Mouse (Mus musculus): ENCODE results near the gene Syp.
A peak's percentile ranks its signal among the peaks of the same experiment; 100 is the strongest.

Gene Syp

GRCm38 (mm10) chrX:7638401-7639091 lies at the start of gene Syp:
Gene Syp, plus strand, starts transcription at chrX:7638471.
- DNase-seq (ENCODE audit: low spot score) = peak; percentile 31

DNA sequence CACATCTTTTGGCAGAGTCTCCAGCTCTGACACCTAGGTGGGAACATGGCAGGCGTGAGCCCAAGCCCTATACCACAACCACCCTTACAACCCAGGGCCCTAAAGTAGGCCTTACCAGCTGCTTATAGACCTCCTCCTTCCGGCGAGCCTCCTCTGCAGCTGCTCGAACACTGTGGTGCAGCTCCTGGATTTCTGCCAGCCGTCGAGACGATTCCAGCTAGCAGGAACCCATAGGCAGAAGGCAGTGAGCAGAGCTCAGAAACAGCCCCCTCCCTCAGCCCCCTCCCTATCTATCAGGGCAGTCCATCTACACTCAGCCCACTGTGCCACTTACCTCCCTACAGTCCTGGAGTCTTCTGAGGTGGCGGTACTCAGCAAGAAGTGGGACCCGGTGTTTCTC lies 42.9 kb upstream of the Syp start:
- DNase-seq (ENCODE audit: low spot score) = no peak

DNA sequence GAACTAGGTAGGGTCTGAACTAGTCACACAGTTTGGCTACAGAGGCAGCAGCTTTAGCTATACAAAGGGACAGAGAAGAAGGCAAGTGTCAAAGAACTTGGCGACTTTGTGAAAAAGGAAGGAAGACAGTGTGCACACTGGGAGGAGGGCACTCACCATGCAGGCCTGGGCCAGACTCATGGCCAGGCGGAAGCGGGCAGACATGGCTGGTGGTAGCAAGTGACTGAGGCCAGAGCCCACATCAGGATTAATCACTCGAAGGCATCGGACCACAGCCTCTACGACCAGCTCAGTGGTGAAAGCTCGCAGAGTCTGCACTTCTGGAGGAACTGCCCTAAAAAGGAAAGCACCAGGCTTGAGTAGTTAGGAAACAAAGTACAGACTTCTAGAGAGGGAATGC lies 34.3 kb upstream of the Syp start:
- no peak for DNase-seq (ENCODE audit: low spot score)

DNA sequence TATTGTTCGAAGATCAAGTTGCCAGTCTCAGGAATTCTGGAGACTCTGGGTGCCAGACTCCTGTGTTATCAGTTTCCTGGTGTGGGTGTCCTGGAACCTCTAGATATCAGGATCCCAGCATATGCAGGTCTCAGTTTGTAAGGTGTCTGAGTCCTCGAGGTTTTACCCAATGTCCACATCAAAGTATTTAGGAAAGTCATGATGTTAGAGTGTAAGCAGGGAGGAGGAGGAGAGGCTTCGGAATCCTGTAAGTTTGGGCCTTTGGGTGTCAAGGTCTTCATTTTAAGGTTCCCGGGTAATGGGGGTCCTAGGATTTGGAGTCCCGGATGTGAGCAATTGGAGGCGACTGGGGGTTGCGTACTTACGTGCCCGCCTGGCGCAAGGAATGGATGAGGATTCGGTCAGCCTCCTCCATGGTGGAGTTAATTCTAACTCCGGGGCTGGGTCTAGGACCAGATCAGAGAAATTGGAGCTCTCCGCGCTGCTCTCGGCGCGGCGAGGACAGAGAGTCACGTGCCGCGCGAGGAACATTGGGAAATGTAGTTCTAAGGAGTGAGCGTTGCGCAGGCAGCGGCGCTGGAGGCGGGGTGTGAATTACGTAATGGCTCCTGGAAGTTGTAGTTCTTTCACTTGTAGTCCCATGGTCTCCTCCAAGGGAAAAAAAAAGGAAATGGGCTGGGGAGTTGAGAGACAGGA lies 33.2 kb upstream of the Syp start, which contains the start of gene Ccdc22:
Ccdc22 (minus strand) TSS at position 639 of the 696 bp plus-strand sequence.
- DNase-seq (ENCODE audit: low spot score) = peak; percentile 55

DNA sequence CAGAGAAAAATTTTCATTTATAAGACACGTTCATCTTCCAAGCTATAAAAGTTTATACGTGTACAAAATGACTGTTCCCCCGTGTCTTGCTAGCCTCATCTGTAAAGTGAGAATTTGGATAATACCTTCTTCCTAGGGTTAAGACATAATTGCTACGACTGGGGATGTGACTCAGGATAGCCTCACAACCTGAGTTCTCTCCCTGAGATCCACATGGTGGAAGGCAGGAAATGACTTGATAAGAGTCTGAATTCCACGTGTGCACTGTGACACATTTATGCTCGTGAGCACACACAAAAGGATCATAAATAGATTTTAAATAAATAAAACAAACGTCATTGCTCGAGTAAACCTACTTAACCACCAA lies 32.7 kb upstream of the Syp start:
- no peak for DNase-seq (ENCODE audit: low spot score)

GRCm38 (mm10) chrX:7606783-7607182 lies 31.5 kb upstream of the Syp start, which contains the start of gene Cacna1f:
Gene Cacna1f, plus strand, starts transcription at chrX:7607083.
- DNase-seq (ENCODE audit: low spot score) = no peak

- no peak for DNase-seq (ENCODE audit: low spot score)
Observed at GRCm38 (mm10) chrX:7610035-7610434, 28.2 kb upstream of the Syp start.

DNA sequence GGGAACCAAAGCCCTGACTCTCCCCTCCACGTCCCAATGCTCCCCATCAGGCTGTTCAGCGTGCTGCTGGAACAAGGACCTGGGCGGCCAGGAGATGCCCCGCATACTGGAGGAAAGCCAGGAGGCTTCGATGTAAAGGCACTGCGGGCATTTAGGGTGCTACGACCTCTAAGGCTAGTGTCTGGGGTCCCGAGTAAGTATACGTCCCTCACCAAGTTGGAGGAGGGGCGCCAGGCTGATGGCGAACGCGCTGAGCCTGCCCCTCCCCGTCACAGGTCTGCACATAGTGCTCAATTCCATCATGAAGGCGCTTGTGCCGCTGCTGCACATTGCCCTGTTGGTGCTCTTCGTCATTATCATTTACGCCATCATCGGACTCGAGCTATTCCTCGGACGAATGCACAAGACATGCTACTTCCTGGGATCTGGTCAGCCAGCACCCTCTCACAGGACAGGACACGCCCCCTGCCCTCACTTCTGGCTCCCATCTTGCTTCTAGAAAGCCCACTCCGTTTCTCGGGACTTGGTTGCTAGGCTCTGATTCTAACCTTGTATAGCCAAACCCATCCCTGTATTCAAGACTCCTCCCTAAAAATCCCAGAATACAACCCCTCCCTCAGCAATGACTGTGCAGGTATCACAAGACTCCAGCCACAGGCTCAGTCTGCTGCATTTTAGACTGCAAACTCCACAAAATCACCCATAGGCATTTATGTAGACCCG lies 27.6 kb upstream of the Syp start:
- no peak for DNase-seq (ENCODE audit: low spot score)

- no peak for DNase-seq (ENCODE audit: low spot score)
Observed at GRCm38 (mm10) chrX:7617889-7618551, 20.3 kb upstream of the Syp start.

DNA sequence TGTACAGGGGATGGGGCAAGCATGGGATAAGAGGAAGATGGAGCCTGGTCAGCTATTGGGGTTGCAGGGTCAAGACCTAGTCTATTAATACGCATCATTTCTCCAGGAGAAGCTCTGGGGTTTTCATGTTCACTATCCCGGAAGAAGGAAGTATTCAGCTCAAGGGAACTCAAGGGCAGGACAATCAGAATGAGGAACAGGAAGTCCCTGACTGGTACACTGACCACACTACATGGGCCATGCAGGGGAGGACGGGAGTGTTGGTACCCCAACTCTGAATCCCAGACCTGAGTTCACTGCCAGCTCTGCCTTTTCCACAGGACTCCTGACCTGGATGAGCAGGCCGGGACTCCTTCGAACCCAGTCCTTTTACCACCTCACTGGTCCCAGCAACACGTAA lies 5.7 kb upstream of the Syp start:
- DNase-seq (ENCODE audit: low spot score) = no peak

DNA sequence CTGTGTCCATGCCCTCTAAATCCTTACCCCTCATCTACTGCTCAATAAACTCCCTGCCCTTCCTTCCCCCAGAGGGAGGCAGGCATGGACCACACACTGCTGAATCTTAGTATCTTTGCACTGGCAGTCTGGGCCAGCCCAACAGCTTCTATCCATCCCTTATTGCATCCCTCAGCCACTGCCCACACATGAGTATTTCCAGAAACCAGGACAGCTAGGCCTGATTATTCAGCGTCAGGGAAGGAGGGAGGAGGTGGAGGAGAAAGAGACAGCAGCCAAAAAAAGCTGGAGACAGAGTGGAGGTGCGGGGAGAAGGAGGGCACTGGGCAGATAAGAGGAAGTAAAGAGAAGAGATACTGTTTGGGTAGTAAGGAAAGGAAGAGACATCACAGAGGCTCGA lies 3.2 kb upstream of the Syp start:
- DNase-seq (ENCODE audit: low spot score) = no peak

DNA sequence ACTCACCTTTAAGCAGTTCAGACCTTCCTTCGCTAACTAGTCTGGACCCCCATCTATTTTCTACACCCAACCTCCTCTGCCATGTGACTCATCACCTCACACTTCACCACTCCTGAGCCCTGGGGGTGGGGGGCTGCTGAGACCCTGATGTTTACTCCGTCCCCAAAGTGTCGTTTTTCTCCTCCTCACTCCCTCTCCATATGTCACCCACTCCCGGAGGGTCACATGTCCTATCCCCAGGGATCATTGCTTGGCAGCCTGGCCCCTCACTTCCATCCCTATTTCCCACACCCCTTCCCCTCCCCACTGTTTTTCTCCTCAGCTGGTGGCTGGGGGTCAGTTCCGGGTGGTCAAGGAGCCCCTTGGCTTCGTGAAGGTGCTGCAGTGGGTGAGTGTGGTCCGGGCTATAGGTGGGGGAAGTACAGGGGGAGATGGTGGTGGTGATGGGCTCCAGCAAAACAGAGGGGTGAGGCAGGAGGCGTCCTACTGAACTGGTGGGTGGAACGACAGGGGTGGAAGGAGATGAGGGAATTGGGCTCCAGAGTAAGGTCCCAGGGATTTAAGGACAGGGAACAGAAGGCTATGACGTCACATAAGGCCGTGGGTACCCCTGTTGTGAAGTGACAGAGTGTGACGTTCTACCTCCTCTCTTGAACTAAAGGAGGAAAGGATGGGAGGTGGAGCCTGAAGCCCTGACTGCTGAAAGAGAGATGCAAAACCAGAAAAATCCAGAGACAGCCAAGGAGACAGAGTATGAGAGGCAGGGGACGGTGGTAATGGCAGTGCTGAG lies 1.5 kb downstream of the Syp start:
- DNase-seq (ENCODE audit: low spot score) = no peak

DNA sequence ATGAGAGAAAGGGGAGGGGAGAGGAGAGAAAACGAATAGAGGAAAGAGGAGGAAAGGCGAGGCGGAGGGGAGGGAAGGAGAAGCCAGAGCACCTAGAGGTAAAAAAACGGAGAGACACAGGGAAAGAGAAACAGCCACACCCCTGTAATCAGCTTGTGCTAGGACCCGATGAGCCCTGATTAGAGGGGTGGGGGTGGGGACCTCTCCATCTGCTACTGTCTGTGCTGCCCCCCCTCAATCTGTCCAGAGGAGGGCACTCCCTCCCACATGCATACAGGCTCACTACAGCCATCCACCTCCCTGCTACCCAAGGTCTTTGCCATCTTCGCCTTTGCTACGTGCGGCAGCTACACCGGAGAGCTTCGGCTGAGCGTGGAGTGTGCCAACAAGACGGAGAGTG lies 2.5 kb downstream of the Syp start:
- DNase-seq (ENCODE audit: low spot score) = no peak

- DNase-seq (ENCODE audit: low spot score) = peak; percentile 71
Observed at GRCm38 (mm10) chrX:7645349-7645748, 7.1 kb downstream of the Syp start.

DNA sequence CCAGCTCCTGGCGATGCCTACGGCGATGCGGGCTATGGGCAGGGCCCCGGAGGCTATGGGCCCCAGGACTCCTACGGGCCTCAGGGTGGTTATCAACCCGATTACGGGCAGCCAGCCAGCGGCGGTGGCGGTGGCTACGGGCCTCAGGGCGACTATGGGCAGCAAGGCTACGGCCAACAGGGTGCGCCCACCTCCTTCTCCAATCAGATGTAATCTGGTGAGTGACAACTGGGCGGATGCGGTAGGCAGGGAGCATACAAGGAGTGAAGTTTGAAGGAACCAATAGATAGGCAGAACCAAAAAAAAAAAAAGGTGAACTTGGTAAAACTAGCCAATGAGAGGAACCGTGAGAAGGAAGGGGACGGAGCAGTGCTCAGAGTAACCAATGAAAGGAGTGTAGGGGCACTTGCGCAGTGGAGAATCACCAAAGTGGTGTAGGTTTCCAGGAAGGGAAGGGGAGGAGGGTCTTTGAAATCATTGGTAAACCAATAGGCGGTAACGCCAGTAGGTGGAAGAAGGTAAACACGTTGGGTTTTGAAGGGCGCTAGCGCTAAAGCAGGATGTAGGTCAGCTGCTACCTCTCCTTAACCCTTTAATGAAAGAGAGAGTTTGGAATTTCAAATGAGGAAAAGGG lies 10.5 kb downstream of the Syp start:
- peak; percentile 57 for DNase-seq (ENCODE audit: low spot score)

DNA sequence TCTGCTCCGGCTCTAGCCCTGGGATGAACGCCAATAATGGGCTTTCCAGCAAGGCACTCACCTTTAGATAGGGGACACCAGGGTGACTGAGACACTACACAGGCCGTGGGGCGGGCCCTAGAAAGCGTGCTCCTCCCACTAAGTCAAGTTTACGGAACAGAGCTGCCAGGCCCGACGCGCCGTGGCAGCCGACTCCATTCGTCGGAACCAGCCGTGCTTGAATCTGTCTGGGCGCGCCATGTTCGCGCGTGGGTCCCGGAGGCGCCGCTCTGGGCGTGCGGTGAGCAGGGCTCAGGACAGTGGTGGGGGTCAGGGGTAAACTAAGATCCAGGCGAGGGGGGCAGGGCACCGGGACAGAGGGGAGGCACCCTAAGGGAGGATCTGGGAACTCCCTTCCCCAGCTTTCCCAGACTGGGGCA lies 19.0 kb downstream of the Syp start, which contains the start of gene Prickle3:
Prickle3 (plus strand) TSS at position 40 of the 419 bp plus-strand sequence.
- peak; percentile 34 for DNase-seq (ENCODE audit: low spot score)

- no peak for DNase-seq (ENCODE audit: low spot score)
Observed at GRCm38 (mm10) chrX:7658031-7658784, 19.9 kb downstream of the Syp start.

- DNase-seq (ENCODE audit: low spot score) = no peak
Observed at GRCm38 (mm10) chrX:7658785-7659589, 20.7 kb downstream of the Syp start.

- DNase-seq (ENCODE audit: low spot score) = no peak
Observed at GRCm38 (mm10) chrX:7661086-7661485, 22.8 kb downstream of the Syp start.

Data from urinary bladder, postnatal 25 days (tissue).